Mouse (Mus musculus): ENCODE data around the gene Rtn4rl1. TPM values are rescaled to one million over a fixed set of nuclear protein-coding genes. Genes with fewer than 3 reads are reported as not detected.
A peak's percentile ranks its signal among the peaks of the same experiment; 100 is the strongest.

Gene Rtn4rl1
- polyA plus RNA-seq, 1 experiment from 2014 or later, result 2.9 TPM

DNA sequence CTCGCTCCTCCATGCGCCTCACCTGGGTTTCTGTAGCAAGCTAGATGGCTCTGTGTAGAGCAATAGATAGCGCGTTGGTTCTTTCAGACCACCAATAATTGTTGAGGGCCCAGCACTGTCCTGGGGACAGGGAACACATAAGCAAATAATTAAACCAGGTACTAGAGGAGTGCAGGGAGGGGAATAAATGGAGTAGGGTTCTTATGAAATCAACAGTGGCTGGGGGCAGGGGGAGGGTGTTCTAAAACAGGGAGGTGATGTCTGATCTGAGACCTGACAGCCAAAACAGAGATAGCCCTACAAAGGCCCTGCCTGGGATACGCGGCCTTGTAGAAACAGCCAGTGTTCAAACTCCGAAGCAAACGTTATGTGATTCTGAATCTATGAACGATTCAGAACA lies 56.0 kb downstream of the Rtn4rl1 start:
- H3K36me3 ChIP-seq (ENCODE audit: control insufficient read depth, insufficient read depth, low read length), result no peaks in the 10 kb centered on the region
- no peaks in the 10 kb centered on the region for H3K27me3 ChIP-seq (ENCODE audit: control insufficient read depth, insufficient read depth, low read depth, low read length)
- H3K4me2 ChIP-seq (ENCODE audit: low read depth, low read length), result no peak overlapping the region
- WGBS, result 61% methylated on average over 9 of the region's 9 CpGs
- H3K4me3 ChIP-seq (ENCODE audit: low read length), result no peak overlapping the region
- no peak overlapping the region for H3K9ac ChIP-seq (ENCODE audit: low read length)
- no peak for ATAC-seq (ENCODE audit: low read depth)
- H3K27ac ChIP-seq (ENCODE audit: low read length), result no peak overlapping the region
- H3K4me1 ChIP-seq (replicated peaks; ENCODE audit: control insufficient read depth, insufficient read depth, low read length), result peaks cover 24% of the 10 kb centered on the region
- H3K9me3 ChIP-seq (ENCODE audit: control insufficient read depth, low read length), result no peaks in the 10 kb centered on the region

DNA sequence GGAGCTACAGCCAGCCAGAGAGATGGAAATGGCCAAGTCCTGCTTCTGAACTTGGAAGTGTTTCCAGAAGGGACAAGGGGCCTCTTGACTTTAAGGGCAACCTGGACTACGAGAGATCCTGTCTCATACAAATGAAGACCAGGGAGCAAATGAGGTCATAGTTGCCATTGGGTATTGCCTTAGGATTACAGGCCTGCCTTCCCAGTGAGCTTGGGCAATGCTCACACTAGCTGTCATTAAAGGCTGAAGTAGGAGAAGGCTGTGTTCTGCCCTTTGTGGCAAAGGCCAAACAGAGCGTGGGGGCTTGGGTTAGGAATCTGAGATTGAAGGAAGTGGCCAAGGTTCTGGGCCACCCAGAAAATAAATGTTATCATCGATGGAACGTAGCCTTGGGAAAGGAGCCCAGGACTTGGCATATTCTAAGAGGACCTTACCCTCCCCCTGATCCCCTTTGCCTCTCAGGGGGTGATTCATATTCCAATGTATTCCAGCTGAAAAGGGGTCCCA lies 57.5 kb downstream of the Rtn4rl1 start:
- H3K36me3 ChIP-seq (ENCODE audit: control insufficient read depth, insufficient read depth, low read length), result no peaks in the 10 kb centered on the region
- no peak overlapping the region for H3K4me2 ChIP-seq (ENCODE audit: low read depth, low read length)
- H3K27ac ChIP-seq (ENCODE audit: low read length), result no peak overlapping the region
- 76% methylated on average over 4 of the region's 4 CpGs for WGBS
- no peak overlapping the region for H3K9ac ChIP-seq (ENCODE audit: low read length)
- H3K9me3 ChIP-seq (ENCODE audit: control insufficient read depth, low read length), result no peaks in the 10 kb centered on the region
- H3K4me1 ChIP-seq (replicated peaks; ENCODE audit: control insufficient read depth, insufficient read depth, low read length), result peaks cover 22% of the 10 kb centered on the region
- no peaks in the 10 kb centered on the region for H3K27me3 ChIP-seq (ENCODE audit: control insufficient read depth, insufficient read depth, low read depth, low read length)
- no peak for ATAC-seq (ENCODE audit: low read depth)
- H3K4me3 ChIP-seq (ENCODE audit: low read length), result no peak overlapping the region

DNA sequence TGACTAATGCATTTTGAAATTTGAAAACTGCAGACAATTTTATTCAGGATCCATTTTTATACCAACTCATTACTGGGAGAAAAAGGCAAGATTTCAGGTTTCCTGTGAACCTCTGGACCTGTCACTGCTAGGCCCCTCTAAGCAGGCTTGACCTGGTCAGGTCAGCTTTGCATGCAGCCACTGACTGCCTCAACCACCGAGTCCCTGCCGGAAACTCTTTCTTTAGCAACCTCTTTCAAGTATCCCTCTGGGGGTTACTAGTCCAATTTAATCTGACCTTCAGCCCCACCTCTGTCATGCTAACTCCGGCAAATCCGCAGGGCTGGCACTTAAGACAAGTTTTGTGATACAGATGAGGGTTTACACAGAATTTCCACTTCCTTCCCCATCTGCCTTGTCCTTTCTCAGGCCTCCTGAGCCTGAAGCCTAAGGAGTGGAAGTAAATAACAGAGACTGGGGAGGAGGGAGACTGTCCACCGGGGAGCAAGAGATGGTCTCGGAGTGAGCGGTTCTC lies 58.0 kb downstream of the Rtn4rl1 start:
- Histone ChIP-seq H3K9ac (ENCODE audit: low read length) (no peak overlapping the region), H3K4me1 (replicated peaks; ENCODE audit: control insufficient read depth, insufficient read depth, low read length) (peaks cover 16% of the 10 kb centered on the region; the same call in 1 of the 2 replicates), H3K27ac (ENCODE audit: low read length) (no peak overlapping the region), H3K36me3 (ENCODE audit: control insufficient read depth, insufficient read depth, low read length) (no peaks in the 10 kb centered on the region), H3K4me3 (ENCODE audit: low read length) (no peak overlapping the region), H3K9me3 (ENCODE audit: control insufficient read depth, low read length) (no peaks in the 10 kb centered on the region), H3K27me3 (ENCODE audit: control insufficient read depth, insufficient read depth, low read depth, low read length) (no peaks in the 10 kb centered on the region), H3K4me2 (ENCODE audit: low read depth, low read length) (no peak overlapping the region)
- no peak for ATAC-seq (ENCODE audit: low read depth)
- 48% methylated on average over 7 of the region's 7 CpGs for WGBS

DNA sequence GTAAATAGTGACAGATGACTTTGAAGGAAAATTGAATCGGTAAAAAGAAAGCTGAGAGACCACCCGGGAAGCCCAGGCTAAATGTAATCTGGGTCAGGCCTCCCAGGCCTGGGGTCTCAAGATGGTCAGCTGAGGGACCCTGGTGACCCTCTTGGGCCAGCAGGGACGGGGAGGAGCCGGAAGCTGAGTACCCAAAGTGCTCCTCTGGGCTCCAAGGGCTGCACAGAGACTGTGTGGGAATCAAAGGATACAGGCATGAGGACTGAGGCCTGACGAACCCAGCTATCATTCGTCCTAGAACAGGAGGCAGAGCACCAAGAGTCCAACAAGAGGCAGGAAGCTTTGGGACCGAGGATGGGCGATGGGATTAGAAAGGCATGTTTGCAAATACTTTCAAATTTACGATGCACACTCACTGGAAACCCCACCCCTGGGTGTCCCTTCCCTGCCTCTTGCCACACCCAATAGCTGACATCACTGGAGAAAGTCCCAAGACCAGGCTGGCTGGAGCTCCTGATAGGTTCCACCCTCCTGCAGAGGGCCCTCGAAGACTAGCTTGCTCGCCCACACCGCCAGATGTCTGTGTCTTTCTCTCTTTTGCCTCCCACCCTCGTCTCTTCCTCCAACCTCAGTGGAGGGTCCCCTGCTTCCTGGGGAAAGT lies 60.8 kb downstream of the Rtn4rl1 start:
- WGBS, result 48% methylated on average over 13 of the region's 13 CpGs

DNA sequence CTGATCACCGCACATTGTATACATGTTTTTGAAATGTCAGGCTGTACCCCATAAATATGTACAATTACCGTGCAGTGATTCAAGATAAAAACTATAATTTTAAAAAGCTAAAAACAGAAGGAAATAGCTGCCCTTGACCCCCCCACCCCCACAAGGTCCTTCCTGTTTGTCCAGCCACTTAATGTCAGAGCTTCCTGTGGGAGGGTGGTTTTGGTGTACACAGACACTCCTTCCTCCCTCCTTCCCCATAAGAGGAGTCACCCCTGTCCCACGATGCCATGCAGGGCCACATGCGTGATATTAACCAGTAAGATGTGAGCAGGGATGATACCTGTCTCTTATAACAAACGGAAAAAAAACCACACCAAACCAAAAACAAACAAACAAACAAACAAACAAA lies 61.7 kb downstream of the Rtn4rl1 start:
- 42% methylated on average over 5 of the region's 5 CpGs for WGBS
- Histone ChIP-seq H3K9ac (ENCODE audit: low read length) (no peak overlapping the region), H3K27ac (ENCODE audit: low read length) (no peak overlapping the region), H3K4me3 (ENCODE audit: low read length) (no peak overlapping the region), H3K36me3 (ENCODE audit: control insufficient read depth, insufficient read depth, low read length) (no peaks in the 10 kb centered on the region), H3K27me3 (ENCODE audit: control insufficient read depth, insufficient read depth, low read depth, low read length) (no peaks in the 10 kb centered on the region), H3K9me3 (ENCODE audit: control insufficient read depth, low read length) (no peaks in the 10 kb centered on the region), H3K4me1 (replicated peaks; ENCODE audit: control insufficient read depth, insufficient read depth, low read length) (peaks cover 9% of the 10 kb centered on the region; the same call in 1 of the 2 replicates), H3K4me2 (ENCODE audit: low read depth, low read length) (no peak overlapping the region)
- no peak for ATAC-seq (ENCODE audit: low read depth)

More for the DNA sequence above, 60.8 kb downstream of the Rtn4rl1 start:
- H3K4me1 ChIP-seq (replicated peaks; ENCODE audit: control insufficient read depth, insufficient read depth, low read length), result peaks cover 11% of the 10 kb centered on the region; the same call in 1 of the 2 replicates
- H3K9me3 ChIP-seq (ENCODE audit: control insufficient read depth, low read length), result no peaks in the 10 kb centered on the region
- H3K9ac ChIP-seq (ENCODE audit: low read length), result peak overlapping the region; percentile 24; the same call in 1 of the 2 replicates
- H3K27me3 ChIP-seq (ENCODE audit: control insufficient read depth, insufficient read depth, low read depth, low read length), result no peaks in the 10 kb centered on the region
- no peak overlapping the region for H3K4me3 ChIP-seq (ENCODE audit: low read length)
- ATAC-seq (ENCODE audit: low read depth), result peak; percentile 51
- H3K4me2 ChIP-seq (ENCODE audit: low read depth, low read length), result no peak overlapping the region
- no peaks in the 10 kb centered on the region for H3K36me3 ChIP-seq (ENCODE audit: control insufficient read depth, insufficient read depth, low read length)
- H3K27ac ChIP-seq (ENCODE audit: low read length), result no peak overlapping the region

DNA sequence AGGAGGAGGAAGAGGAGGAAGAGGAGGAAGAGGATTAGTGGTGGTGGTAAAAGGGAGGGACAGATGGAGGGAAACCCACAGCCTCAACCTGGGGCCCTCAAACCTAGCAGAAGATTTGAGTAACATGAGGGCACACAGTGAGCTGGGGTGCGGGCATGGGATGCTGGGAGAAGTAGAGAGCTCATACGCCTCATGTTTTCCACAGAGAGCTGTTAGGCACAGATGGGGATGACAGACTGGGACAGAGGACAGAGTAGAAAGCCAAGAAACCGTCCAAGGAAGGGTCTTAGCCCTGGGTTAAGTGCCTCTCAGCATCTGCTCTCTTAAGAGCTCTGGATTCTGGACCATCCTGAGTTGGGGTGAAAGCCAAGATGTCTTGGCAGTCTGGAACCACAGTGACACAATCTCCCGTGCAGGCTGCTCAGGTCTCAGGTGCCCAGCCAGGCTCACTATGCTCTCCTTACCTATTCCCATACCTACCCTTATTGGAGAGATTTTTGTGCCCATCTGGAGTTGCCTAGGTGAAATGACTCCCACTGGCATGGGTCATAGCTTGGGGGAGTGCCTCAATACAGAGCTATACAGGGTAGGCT lies 63.6 kb downstream of the Rtn4rl1 start:
- Histone ChIP-seq H3K4me1 (replicated peaks; ENCODE audit: control insufficient read depth, insufficient read depth, low read length) (peaks cover 9% of the 10 kb centered on the region; the same call in 1 of the 2 replicates), H3K4me2 (ENCODE audit: low read depth, low read length) (no peak overlapping the region), H3K27ac (ENCODE audit: low read length) (no peak overlapping the region), H3K9ac (ENCODE audit: low read length) (no peak overlapping the region), H3K9me3 (ENCODE audit: control insufficient read depth, low read length) (no peaks in the 10 kb centered on the region), H3K27me3 (ENCODE audit: control insufficient read depth, insufficient read depth, low read depth, low read length) (no peaks in the 10 kb centered on the region), H3K36me3 (ENCODE audit: control insufficient read depth, insufficient read depth, low read length) (no peaks in the 10 kb centered on the region), H3K4me3 (ENCODE audit: low read length) (no peak overlapping the region)
- no peak for ATAC-seq (ENCODE audit: low read depth)
- WGBS, result 74% methylated on average over 4 of the region's 4 CpGs

DNA sequence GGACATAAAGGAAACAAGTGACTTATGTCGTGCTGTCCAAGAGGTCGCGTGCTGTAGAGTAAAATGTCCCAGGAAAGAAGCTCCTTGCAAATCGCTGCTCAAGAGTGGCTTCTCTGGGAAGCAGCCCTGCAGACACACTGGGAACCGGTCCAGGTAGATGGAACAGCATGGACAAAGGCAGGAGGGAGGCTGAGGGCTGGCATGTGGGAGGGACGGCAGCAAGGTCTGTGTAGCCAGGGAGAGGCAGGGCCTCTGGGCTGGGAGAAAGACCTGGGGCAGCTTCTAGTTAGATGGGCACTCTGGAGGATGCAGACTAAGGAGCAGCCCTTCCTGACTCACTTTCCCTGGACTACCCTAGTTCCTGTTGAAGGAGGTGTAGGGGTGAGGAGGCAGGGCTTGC lies 65.8 kb downstream of the Rtn4rl1 start:
- H3K9ac ChIP-seq (ENCODE audit: low read length), result no peak overlapping the region
- H3K4me2 ChIP-seq (ENCODE audit: low read depth, low read length), result no peak overlapping the region
- WGBS, result 67% methylated on average over 6 of the region's 6 CpGs

DNA sequence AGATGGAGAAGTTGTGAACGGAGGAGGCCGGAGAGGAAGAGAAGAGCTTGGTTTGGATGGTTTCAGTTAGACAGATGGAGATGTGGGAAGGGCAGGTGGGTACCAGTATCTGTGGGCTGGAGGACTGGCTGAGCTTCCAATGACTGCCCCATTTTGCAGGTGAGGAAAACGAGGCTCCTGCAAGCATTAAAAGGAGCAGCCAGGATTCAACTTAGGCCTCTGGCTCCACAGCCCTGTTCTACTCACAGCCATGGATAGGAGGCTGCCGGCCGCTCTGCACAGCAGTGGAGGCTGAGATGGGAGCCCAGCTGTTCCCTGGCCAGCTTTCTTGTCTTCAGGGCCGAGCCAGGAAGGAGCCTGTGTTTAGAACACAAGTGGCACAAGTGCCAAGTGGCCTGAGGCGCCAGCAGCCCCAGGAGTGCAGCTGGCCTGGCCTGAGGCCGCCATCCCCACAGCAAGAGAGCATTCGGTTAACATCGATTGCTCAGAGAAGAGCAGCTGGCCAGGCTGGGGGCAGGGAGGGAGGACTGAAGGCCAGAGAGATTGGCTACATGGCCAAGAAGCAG lies 66.5 kb downstream of the Rtn4rl1 start:
- peaks cover 12% of the 10 kb centered on the region; the same call in 1 of the 2 replicates for H3K4me1 ChIP-seq (replicated peaks; ENCODE audit: control insufficient read depth, insufficient read depth, low read length)
- WGBS, result 62% methylated on average over 10 of the region's 10 CpGs
- H3K9ac ChIP-seq (ENCODE audit: low read length), result no peak overlapping the region

More for the DNA sequence above, 65.8 kb downstream of the Rtn4rl1 start:
- H3K9me3 ChIP-seq (ENCODE audit: control insufficient read depth, low read length), result no peaks in the 10 kb centered on the region
- ATAC-seq (ENCODE audit: low read depth), result no peak
- H3K36me3 ChIP-seq (ENCODE audit: control insufficient read depth, insufficient read depth, low read length), result no peaks in the 10 kb centered on the region
- H3K4me3 ChIP-seq (ENCODE audit: low read length), result no peak overlapping the region
- H3K4me1 ChIP-seq (replicated peaks; ENCODE audit: control insufficient read depth, insufficient read depth, low read length), result peaks cover 18% of the 10 kb centered on the region; the same call in 1 of the 2 replicates
- H3K27ac ChIP-seq (ENCODE audit: low read length), result no peak overlapping the region
- no peaks in the 10 kb centered on the region for H3K27me3 ChIP-seq (ENCODE audit: control insufficient read depth, insufficient read depth, low read depth, low read length)

DNA sequence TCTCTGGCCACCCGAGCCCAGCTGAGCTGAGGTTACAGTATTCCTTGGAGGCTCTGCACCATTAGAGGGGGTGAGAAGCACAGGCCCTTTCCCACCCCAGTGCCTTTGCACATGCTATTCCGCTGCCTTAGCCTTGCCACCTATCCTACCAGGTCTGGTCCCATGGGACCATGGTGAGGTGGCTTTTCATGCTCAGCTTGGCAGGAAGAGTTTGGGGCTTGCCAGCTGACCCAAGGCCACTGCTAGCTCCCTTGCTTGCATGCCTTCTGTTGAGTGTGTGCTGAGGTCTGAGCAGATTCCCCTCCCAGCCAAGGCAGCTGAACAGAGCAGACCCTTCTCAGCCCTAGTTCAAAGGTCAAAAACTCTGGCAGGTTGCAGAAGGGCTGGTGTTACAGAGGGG lies 67.4 kb downstream of the Rtn4rl1 start:
- no peaks in the 10 kb centered on the region for H3K36me3 ChIP-seq (ENCODE audit: control insufficient read depth, insufficient read depth, low read length)
- ATAC-seq (ENCODE audit: low read depth), result no peak
- H3K9me3 ChIP-seq (ENCODE audit: control insufficient read depth, low read length), result no peaks in the 10 kb centered on the region
- H3K27me3 ChIP-seq (ENCODE audit: control insufficient read depth, insufficient read depth, low read depth, low read length), result no peaks in the 10 kb centered on the region
- peaks cover 9% of the 10 kb centered on the region; the same call in 1 of the 2 replicates for H3K4me1 ChIP-seq (replicated peaks; ENCODE audit: control insufficient read depth, insufficient read depth, low read length)
- H3K4me3 ChIP-seq (ENCODE audit: low read length), result no peak overlapping the region
- H3K27ac ChIP-seq (ENCODE audit: low read length), result no peak overlapping the region
- no peak overlapping the region for H3K4me2 ChIP-seq (ENCODE audit: low read depth, low read length)
- 83% methylated on average over 2 of the region's 2 CpGs for WGBS
- H3K9ac ChIP-seq (ENCODE audit: low read length), result no peak overlapping the region

More for the DNA sequence above, 66.5 kb downstream of the Rtn4rl1 start:
- H3K36me3 ChIP-seq (ENCODE audit: control insufficient read depth, insufficient read depth, low read length), result no peaks in the 10 kb centered on the region
- no peak overlapping the region for H3K4me3 ChIP-seq (ENCODE audit: low read length)
- ATAC-seq (ENCODE audit: low read depth), result no peak
- no peaks in the 10 kb centered on the region for H3K27me3 ChIP-seq (ENCODE audit: control insufficient read depth, insufficient read depth, low read depth, low read length)
- H3K27ac ChIP-seq (ENCODE audit: low read length), result no peak overlapping the region
- no peaks in the 10 kb centered on the region for H3K9me3 ChIP-seq (ENCODE audit: control insufficient read depth, low read length)
- no peak overlapping the region for H3K4me2 ChIP-seq (ENCODE audit: low read depth, low read length)

Data from lung, embryonic 16.5 days (tissue).